Mouse (Mus musculus): ENCODE data around the gene Tac2.

The Tac2 gene

GRCm38 (mm10) chr10:127725136-127725535 lies 858 bp downstream of the Tac2 start:
- no peak for DNase-seq (ENCODE audit: low spot score in 2 of 2)

GRCm38 (mm10) chr10:127728437-127728836 lies 4.2 kb downstream of the Tac2 start:
- no peak for DNase-seq (ENCODE audit: low spot score in 2 of 2)

- DNase-seq (ENCODE audit: low spot score in 2 of 2) = no peak
Measured at GRCm38 (mm10) chr10:127730285-127730932, 6.1 kb downstream of the Tac2 start.

- no peak for DNase-seq (ENCODE audit: low spot score in 2 of 2)
Measured at GRCm38 (mm10) chr10:127730933-127731310, 6.6 kb downstream of the Tac2 start.

GRCm38 (mm10) chr10:127731397-127731796 lies 7.1 kb downstream of the Tac2 start:
- DNase-seq (ENCODE audit: low spot score in 2 of 2) = no peak

- DNase-seq (ENCODE audit: low spot score in 2 of 2) = no peak
Measured at GRCm38 (mm10) chr10:127734434-127734833, 10.2 kb downstream of the Tac2 start.

- DNase-seq (ENCODE audit: low spot score in 2 of 2) = no peak
Measured at GRCm38 (mm10) chr10:127736266-127736665, 12.0 kb downstream of the Tac2 start.

- no peak for DNase-seq (ENCODE audit: low spot score in 2 of 2)
Measured at GRCm38 (mm10) chr10:127736916-127737315, 12.6 kb downstream of the Tac2 start.

GRCm38 (mm10) chr10:127737552-127737951 lies 13.3 kb downstream of the Tac2 start:
- DNase-seq (ENCODE audit: low spot score in 2 of 2) = no peak

- DNase-seq (ENCODE audit: low spot score in 2 of 2) = no peak
Measured at GRCm38 (mm10) chr10:127738151-127738882, 14.0 kb downstream of the Tac2 start.

- peak; percentile 70 to 80 for DNase-seq (ENCODE audit: low spot score in 2 of 2)
Measured at GRCm38 (mm10) chr10:127739083-127739660, 14.9 kb downstream of the Tac2 start, which contains the start of gene Zbtb39. Gene Zbtb39 (plus strand): TSS chr10:127739538.

GRCm38 (mm10) chr10:127739661-127740161 lies 15.4 kb downstream of the Tac2 start:
- DNase-seq (ENCODE audit: low spot score in 2 of 2) = peak; percentile 22 to 42

- peak in 1 of 2 experiments; percentile 30 for DNase-seq (ENCODE audit: low spot score in 2 of 2)
Measured at GRCm38 (mm10) chr10:127744661-127745060, 20.4 kb downstream of the Tac2 start.

GRCm38 (mm10) chr10:127745886-127746285 lies 21.6 kb downstream of the Tac2 start:
- no peak for DNase-seq (ENCODE audit: low spot score in 2 of 2)

- DNase-seq (ENCODE audit: low spot score in 2 of 2) = no peak
Measured at GRCm38 (mm10) chr10:127747254-127747653, 23.0 kb downstream of the Tac2 start.

- peak in 1 of 2 experiments; percentile 43 for DNase-seq (ENCODE audit: low spot score in 2 of 2)
Measured at GRCm38 (mm10) chr10:127748847-127749612, 24.8 kb downstream of the Tac2 start.

GRCm38 (mm10) chr10:127750136-127750777 lies 26.0 kb downstream of the Tac2 start:
- DNase-seq (ENCODE audit: low spot score in 2 of 2) = no peak

GRCm38 (mm10) chr10:127751548-127751947 lies 27.3 kb downstream of the Tac2 start, which contains the start of gene Gpr182:
Gene Gpr182 (minus strand): TSS chr10:127751732.
- no peak for DNase-seq (ENCODE audit: low spot score in 2 of 2)

GRCm38 (mm10) chr10:127754566-127755166 lies 30.4 kb downstream of the Tac2 start:
- no peak for DNase-seq (ENCODE audit: low spot score in 2 of 2)

GRCm38 (mm10) chr10:127755246-127755645 lies 31.0 kb downstream of the Tac2 start:
- no peak for DNase-seq (ENCODE audit: low spot score in 2 of 2)
